Mouse (Mus musculus): ENCODE results near the gene Zfp148.

The Zfp148 gene

DNA sequence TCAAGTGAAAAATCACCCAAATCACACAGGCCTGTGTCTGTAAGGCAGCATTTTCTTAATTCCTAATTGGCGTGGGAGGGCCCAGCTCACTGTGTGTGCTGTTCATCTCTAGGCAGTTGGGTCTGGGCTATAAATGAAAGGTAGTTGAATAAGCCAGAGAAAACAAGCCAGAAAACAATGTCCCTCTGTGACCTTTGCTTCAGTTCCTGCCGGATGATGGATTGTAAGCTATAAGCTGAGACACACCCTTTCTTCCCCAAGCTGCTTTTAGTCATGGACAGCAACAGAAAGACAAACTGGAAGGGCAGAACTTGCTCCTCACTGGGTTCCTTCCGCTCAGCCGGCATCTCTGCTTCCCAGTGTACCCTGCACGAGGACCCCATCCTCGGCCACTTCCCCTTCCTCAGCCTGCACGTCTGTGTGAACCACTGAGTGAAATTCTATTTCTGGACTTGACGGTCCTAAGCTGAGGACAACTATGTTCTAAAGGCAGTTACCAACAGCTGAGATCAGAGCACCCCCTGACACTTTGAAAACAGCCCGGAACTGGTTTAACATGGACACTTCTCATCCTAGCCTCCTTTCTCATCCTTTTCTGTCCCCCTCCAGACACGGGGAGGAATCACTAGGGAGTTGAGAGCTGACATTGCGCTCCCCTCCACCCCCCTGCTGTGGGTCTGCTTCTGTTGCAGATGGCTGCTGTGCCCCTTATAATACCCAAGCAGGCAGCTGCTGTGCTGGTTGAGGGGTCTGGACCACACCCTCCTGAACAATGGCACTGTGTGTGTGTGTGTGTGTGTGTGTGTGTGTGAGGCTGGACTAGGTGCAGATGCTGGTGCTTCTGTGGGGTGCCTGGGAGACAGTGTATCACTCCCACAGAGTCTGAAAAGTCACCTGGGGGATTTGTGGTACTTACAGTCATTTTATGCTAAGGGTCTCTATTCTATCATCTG, 149.1 kb downstream of the Zfp148 start:
- no peak for DNase-seq (ENCODE audit: low read depth, low spot score)

DNA sequence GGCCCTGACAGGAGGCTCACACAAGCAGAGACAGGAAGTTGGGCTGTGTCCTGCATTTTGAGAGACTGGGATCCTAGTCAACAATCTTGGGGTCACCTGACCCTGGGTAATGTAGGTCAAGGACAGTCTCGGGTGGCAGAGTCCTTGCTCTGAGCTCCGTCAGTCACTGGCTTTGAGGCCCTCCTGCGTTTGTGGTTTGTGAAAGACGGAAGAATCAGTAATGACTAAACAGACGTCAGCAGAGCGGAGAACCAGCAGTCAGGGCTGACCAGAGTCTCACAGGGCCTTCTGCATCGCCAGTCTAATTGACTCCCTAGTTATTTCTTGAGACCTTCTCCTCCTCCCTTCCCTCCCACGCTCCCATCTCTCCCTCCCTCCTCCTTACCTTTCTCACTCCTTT, 150.5 kb downstream of the Zfp148 start:
- DNase-seq (ENCODE audit: low read depth, low spot score): no peak

DNA sequence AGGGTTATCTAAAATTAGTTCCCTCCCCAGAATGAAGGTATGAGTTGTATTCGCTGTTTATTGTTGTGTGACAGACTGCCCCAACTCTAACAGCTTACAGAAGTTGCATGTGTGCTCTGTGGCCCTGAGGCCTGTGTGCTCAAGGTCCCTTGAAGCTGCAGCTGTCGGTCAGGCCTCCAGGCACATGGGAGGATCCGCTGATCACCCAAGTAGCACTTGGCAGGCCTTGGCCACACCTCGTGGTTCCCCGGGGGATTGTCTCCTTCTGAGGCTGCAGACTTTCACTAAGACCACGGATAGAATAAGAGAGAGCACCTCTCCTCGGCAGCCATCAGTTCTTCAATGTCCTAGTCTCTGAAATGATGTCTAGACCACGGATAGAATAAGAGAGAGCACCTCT, 155.8 kb downstream of the Zfp148 start:
- no peak for DNase-seq (ENCODE audit: low read depth, low spot score)

DNA sequence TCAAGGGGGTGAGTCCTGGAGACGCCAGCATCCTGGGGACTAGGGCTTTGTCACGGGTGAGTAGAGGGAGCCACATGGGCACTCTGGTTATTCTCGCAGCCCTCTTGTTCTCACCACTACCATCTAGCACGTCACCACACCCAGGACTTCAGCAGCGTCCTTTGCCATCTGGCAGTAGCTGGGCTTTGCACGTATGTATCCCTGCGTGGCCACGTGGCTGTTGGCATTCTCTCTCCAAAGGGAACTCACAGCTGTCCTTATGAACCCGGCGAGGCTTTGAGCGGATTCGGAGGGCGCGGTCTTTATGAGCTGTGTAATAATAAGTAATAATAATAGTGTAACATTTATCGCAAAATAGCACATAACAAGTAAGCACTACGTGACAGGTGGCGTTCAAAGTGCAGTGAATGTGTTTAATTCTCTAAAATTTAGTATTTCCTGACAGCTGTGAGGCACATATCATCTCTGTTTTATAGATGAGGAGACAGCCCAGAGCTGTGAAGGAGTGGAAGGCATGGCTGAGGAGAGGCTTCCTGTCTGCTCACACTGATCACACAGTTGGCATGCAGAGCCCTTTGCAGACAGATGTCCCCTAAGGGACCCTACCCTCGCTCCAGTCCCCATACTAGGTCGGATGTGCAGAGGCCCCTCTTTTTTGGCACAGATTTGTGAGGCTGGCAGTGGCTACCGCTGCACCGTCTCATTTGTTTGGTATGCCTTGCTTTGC, 157.0 kb downstream of the Zfp148 start:
- no peak for DNase-seq (ENCODE audit: low read depth, low spot score)

DNA sequence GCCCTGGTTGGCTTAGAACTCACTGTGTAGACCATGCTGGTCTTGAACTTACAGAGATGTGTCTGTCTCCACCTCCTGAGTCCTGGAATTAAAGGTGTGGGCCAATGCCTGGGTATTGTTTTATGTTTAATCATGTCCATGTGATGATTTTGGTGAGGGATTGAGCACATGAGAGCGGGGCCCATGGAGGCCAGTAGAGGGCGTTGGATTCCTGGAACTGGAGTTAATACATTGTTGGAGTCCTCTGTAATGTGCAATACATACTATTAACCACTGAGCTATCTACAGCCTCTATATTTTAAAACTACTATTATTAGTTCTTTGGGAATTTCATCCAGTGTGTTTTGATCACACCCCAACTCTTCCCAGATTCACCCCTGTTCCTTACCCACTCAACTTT, 163.7 kb downstream of the Zfp148 start:
- no peak for DNase-seq (ENCODE audit: low read depth, low spot score)

DNA sequence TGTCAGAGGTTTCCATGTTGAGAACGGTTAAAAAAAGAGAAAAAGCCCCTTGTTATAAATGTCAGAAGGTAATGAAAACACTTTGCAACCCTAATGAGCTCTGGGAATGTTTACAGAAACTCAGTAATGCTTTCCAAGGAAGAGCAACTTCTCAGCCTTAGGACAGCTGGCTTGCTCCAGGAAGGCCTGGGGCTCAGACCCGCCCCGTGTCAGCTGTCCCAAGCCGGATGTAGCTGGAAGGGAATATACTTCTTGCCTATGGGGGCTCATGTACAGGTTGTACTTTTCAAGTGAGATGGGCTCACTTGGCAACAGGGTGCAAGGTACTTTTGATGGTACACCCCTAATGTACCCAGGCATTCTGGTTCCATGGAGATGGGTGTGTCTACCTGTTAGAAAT, 164.9 kb downstream of the Zfp148 start:
- DNase-seq (ENCODE audit: low read depth, low spot score): no peak

DNA sequence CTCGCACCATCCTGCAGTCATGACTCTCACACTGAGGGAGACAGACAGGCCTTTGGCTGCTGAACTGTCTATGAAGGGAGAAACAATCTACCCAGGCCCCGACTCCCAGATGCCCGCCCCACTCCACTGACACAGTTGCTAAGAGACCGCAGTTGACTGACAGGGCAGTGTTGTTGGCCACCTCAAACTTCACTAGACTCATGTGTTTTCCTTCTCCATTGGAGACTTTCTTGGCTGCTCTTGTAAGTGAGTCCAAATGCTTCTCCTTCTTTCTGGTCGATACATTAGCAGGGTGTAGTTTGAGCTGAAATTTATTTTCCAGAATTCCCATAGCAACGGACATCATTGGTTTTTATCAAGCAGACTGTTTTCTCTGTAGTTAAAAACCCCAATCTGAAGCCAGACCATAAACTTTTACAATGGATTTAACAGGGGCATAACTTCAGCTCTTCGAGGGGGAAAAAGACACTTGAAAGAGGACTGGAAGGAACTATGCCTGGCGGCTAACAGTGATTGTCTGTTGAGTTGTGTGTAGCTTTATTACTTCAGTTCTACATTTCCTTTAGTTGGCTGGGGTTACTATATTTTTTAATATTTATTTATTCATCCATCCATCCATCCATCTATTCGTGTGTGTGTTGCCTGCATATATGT, 173.2 kb downstream of the Zfp148 start:
- DNase-seq (ENCODE audit: low read depth, low spot score): no peak

Measured in skeletal muscle tissue, adult 2 months (tissue).